Mouse (Mus musculus) ES-Bruce4 (cell line): ENCODE data around the gene Kif20b. TPM values are rescaled to one million over a fixed set of nuclear protein-coding genes. Genes with fewer than 3 reads are reported as not detected.

Source experiments
- H3K27ac ChIP-seq: 2 replicates; pipeline ENCODE4 v1.5.1; 2012; ENCODE audit warnings: low read length, inconsistent platforms; ENCODE audit not compliant: insufficient read depth
- H3K27me3 ChIP-seq: 2 replicates; pipeline ENCODE4 v1.6.1; 2012; ENCODE audit warnings: mild to moderate bottlenecking, low read length, inconsistent platforms; ENCODE audit not compliant: control insufficient read depth, poor library complexity, insufficient read depth, severe bottlenecking
- H3K36me3 ChIP-seq: 2 replicates; pipeline ENCODE4 v1.6.1; 2012; ENCODE audit warnings: inconsistent platforms, mild to moderate bottlenecking, low read length, moderate library complexity; ENCODE audit not compliant: control insufficient read depth, poor library complexity, insufficient read depth, severe bottlenecking
- H3K4me1 ChIP-seq: one replicate; pipeline ENCODE4 v1.8.1; 2011; ENCODE audit warnings: low read length; ENCODE audit not compliant: control insufficient read depth, insufficient read depth
- H3K4me3 ChIP-seq: 2 replicates; pipeline ENCODE4 v1.5.1; 2011; ENCODE audit warnings: low read depth, mild to moderate bottlenecking, low read length
- H3K9ac ChIP-seq: 2 replicates; pipeline ENCODE4 v1.6.1; 2012; ENCODE audit warnings: low read depth, mild to moderate bottlenecking, inconsistent platforms; ENCODE audit not compliant: poor library complexity, severe bottlenecking
- H3K9me3 ChIP-seq: replicated peaks from 2 replicates; pipeline ENCODE4 v1.6.1; 2012; ENCODE audit warnings: mild to moderate bottlenecking, low read length, inconsistent platforms; ENCODE audit not compliant: control insufficient read depth, poor library complexity, insufficient read depth, severe bottlenecking
- CTCF ChIP-seq: IDR thresholded peaks from one replicate; pipeline ENCODE4 v1.8.1; 2011; ENCODE audit warnings: low read depth, low read length
- EP300 ChIP-seq: IDR thresholded peaks from 2 replicates; pipeline ENCODE4 v1.6.1; 2011; ENCODE audit warnings: low read depth, low read length; ENCODE audit not compliant: insufficient read depth
- POLR2A ChIP-seq: IDR thresholded peaks from one replicate; pipeline ENCODE4 v1.8.1; 2011; ENCODE audit warnings: low read length; ENCODE audit not compliant: insufficient read depth
- polyA plus RNA-seq: library from polyadenylated mRNA; stranded (reverse); fragments of >200 nt; gene quantifications from 2 replicates; pipeline ENCODE4 v1.2.4, GENCODE M21; 2011; ENCODE audit warnings: low read depth; ENCODE audit not compliant: missing spikeins, insufficient read depth, insufficient read length

The Kif20b gene
- polyA plus RNA-seq, 1 experiment = 144 TPM

- H3K4me3 ChIP-seq = no peak overlapping the region
- TF ChIP-seq CTCF = no peak
- TF ChIP-seq POLR2A = no peak
- no peak for TF ChIP-seq EP300
- H3K27me3 ChIP-seq = no peaks in the 10 kb centered on the region; the same call in 1 of the 2 replicates
- no peak overlapping the region for H3K27ac ChIP-seq
- no peaks in the 10 kb centered on the region for H3K9me3 ChIP-seq
- no peaks in the 10 kb centered on the region for H3K36me3 ChIP-seq
- no peak overlapping the region for H3K9ac ChIP-seq
- H3K4me1 ChIP-seq = no peaks in the 10 kb centered on the region
These were observed 27.1 kb upstream of the Kif20b start for GRCm38 (mm10) chr19:34895082-34895481.

DNA sequence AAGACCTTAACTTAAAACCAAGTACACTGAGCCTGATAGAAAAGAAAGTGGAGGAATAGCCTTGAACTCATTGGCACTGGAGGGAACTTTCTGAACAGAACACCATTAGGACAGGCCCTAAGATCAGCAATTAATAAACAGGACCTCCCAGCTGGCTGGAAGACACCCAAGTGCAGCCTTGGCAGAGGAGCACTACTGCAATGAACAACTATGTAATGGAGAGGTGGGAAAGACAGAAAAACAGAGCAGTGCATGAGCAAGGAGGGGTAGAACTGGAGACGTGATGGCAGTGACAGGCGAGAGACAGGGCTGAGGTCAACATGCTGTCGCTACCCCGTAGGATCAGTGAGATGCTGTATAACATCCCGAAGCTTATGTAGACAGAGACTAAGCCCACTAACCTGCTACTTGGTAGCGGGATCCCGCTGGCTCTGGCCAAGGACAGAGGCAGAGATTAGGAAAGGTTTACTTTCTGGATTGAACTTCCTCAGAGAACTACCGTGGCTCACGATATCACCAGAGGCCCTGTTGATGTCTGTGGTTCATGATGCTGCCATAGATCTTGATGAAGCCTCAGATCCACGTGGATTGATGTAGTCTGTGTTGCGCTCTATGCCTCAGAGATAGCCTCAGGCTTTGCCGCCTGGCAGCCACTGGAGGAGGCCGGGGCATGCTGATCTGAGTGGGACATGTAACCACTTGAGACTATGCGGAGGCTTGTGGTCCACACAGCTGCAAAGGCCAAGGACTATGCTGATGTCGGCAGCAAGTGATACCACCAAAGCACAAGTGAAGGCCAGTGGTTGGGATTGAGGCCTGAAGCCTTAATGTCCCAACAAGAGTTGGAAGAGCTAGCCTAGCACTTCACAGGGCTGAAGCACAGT, 24.8 kb upstream of the Kif20b start:
- H3K36me3 ChIP-seq = no peaks in the 10 kb centered on the region
- H3K9ac ChIP-seq = no peak overlapping the region
- no peaks in the 10 kb centered on the region for H3K27me3 ChIP-seq
- TF ChIP-seq EP300 (no peak), POLR2A (no peak), CTCF (no peak)
- H3K4me1 ChIP-seq = no peaks in the 10 kb centered on the region
- H3K27ac ChIP-seq = no peak overlapping the region
- no peak overlapping the region for H3K4me3 ChIP-seq
- H3K9me3 ChIP-seq = 0 out of 2 replicates have a peak, but pooled peaks cover under 1% of the 10 kb centered on the region

DNA sequence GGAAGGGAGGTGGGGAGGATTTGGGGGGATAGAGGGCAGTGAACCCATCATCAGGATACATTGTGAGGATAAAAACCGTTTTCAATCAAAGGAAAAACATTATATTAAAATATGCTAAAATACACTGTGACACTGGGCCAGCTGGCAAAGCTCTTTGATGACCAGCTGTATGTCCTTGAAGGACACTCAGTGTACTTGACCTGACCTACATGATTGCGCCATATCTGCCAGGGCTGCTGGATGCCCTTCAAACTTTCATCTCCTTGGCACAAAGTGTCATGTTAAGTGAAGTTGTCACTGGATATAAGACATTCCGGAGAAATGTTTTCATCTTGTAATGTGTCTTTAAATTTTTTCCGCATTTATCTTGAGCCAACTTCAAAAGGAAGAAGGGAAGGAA, 23.2 kb upstream of the Kif20b start:
- H3K4me3 ChIP-seq = no peak overlapping the region
- H3K4me1 ChIP-seq = no peaks in the 10 kb centered on the region
- no peaks in the 10 kb centered on the region for H3K36me3 ChIP-seq
- H3K27ac ChIP-seq = no peak overlapping the region
- 0 out of 2 replicates have a peak, but pooled peaks cover 4% of the 10 kb centered on the region for H3K9me3 ChIP-seq
- TF ChIP-seq POLR2A = no peak
- TF ChIP-seq CTCF = no peak
- TF ChIP-seq EP300 = no peak
- no peak overlapping the region for H3K9ac ChIP-seq
- no peaks in the 10 kb centered on the region for H3K27me3 ChIP-seq

DNA sequence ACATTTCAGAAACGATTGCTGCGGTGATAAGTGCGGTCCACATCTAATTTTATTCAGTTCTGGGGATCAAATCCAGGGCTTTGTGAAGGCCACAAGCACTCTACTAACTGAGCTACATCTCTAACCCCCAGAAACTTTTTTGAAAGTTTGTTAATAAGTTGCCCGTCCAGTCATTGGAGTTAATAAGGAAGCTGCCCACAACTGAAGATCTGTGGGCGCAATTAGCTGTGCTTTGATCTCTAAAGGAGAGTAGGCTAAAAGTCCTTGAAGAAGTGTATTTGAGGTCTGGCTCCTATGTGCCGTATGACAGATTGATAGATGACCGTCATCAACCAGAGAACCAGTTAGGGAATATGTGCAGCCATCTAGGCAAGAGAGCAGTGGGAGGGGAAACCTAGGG, 20.9 kb upstream of the Kif20b start:
- Histone ChIP-seq H3K4me1 (no peaks in the 10 kb centered on the region), H3K27ac (no peak overlapping the region), H3K9ac (no peak overlapping the region), H3K9me3 (0 out of 2 replicates have a peak, but pooled peaks cover 4% of the 10 kb centered on the region), H3K27me3 (no peaks in the 10 kb centered on the region), H3K36me3 (no peaks in the 10 kb centered on the region), H3K4me3 (no peak overlapping the region)
- no peak for TF ChIP-seq POLR2A
- TF ChIP-seq CTCF = no peak
- no peak for TF ChIP-seq EP300

GRCm38 (mm10) chr19:34901735-34902134, 20.4 kb upstream of the Kif20b start:
- H3K4me1 ChIP-seq = no peaks in the 10 kb centered on the region
- no peaks in the 10 kb centered on the region for H3K27me3 ChIP-seq
- H3K36me3 ChIP-seq = no peaks in the 10 kb centered on the region
- H3K27ac ChIP-seq = no peak overlapping the region
- no peak overlapping the region for H3K4me3 ChIP-seq
- no peak overlapping the region for H3K9ac ChIP-seq
- H3K9me3 ChIP-seq = 0 out of 2 replicates have a peak, but pooled peaks cover 4% of the 10 kb centered on the region
- TF ChIP-seq EP300 = no peak
- no peak for TF ChIP-seq POLR2A
- no peak for TF ChIP-seq CTCF

- H3K36me3 ChIP-seq = no peaks in the 10 kb centered on the region
- TF ChIP-seq POLR2A = no peak
- TF ChIP-seq EP300 = no peak
- TF ChIP-seq CTCF = no peak
- 0 out of 2 replicates have a peak, but pooled peaks cover 4% of the 10 kb centered on the region for H3K9me3 ChIP-seq
- H3K27me3 ChIP-seq = no peaks in the 10 kb centered on the region
- no peak overlapping the region for H3K9ac ChIP-seq
- H3K4me3 ChIP-seq = no peak overlapping the region
- no peak overlapping the region for H3K27ac ChIP-seq
- no peaks in the 10 kb centered on the region for H3K4me1 ChIP-seq
These were observed 18.1 kb upstream of the Kif20b start for GRCm38 (mm10) chr19:34904032-34904431.
